Mouse (Mus musculus) kidney, adult 2 months (tissue): ENCODE measurements at regions not wholly inside any gene's neighbourhood (a gene's known extent, or its start where the extent isn't known, plus 50 kb on each side); places are given as distances from the start of the nearest gene placed in this dataset.

Source experiments
- CTCF ChIP-seq: fragments of 200-500 bp; conservative IDR thresholded peaks from 2 replicates; pipeline ENCODE4 v1.5.1; 2011; ENCODE audit warnings: low read depth, mild to moderate bottlenecking, control low read depth, low read length, moderate library complexity, mixed read lengths; ENCODE audit not compliant: insufficient read depth, insufficient read length
- POLR2A ChIP-seq: fragments of 200-500 bp; IDR thresholded peaks from one replicate; pipeline ENCODE4 v1.6.1; 2011; ENCODE audit warnings: low read depth, low read length, control low read depth

DNA sequence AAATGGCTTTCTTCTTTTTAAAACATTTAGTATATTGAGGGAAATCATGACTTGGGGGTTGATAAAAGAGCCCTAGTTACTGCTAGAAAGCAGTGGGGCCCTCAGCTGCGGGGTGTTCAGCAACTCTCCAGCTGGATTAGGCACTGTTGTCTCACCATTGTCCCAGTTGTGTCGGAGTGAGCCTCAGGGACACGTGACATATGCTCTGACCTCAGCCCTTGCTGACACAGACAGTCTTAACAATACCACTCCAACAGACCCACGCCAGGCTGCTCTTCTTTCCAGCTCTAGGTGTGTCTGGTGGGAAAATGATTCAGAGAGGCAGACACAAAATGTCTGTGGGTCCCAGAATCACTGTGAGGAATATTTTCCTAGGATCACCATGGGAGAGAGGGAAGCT is 170.2 kb upstream of the Dyrk2 start:
- no peak for TF ChIP-seq CTCF
- TF ChIP-seq POLR2A, result no peak
